Mouse (Mus musculus): ENCODE results near the gene Prdm16.

GRCm38 (mm10) chr4:154419766-154420165 lies 216.9 kb downstream of the Prdm16 start:
- no peak for TF ChIP-seq ZNF384 (IDR thresholded peaks at IDR 0.05; ENCODE audit: low read depth, low read length)
- no peak for TF ChIP-seq HCFC1 (IDR thresholded peaks at IDR 0.05; ENCODE audit: borderline replicate concordance, insufficient read depth, low read length)
